Comparison of ENCODE assay signal across 35 mouse cellular contexts in the genomic region with DNA sequence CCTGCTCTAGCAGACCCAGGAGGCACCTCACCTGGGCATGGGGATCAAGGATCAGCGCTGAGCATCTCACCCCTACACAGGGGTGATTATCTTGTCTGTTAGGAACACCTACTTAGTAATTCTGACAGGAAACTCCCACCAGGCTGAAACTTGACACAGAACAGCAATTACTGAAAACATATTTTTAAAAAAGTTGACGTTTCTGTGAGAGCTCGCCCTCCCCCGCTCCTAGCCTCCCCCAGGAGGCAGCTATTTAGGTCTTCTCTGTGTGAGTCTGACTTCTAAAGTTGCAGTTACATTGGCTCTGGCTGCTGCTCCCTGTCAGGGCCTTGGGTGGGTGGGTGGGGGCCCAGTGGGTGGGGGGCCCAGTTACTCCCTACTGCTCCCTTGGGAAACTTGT. TPM values are rescaled to one million over a fixed set of nuclear protein-coding genes. Genes with fewer than 3 reads are reported as not detected.
A peak's percentile ranks its signal among the peaks of the same experiment; 100 is the strongest.
DNase-seq lines count a peak whose midpoint lies in the region; ATAC-seq and TF ChIP-seq lines count a peak whose summit lies in the region.
"Had no signal": no experiment of that assay in that cellular context is flagged by ENCODE, and none has a peak within 500 bp of the region (broad histone marks: within the 10 kb centered on the region; RNA-seq: fewer than 3 reads in every experiment).

No protein-coding gene starts in this region.

- no peaks in the 10 kb centered on the region for H3K27me3 ChIP-seq in embryonic facial prominence, embryonic 13.5 days
- peaks cover 4% of the 10 kb centered on the region; the same call in 1 of the 2 replicates for H3K27me3 ChIP-seq in embryonic facial prominence, embryonic 10.5 days (replicated peaks; ENCODE audit: low read depth, poor library complexity, severe bottlenecking)
- H3K27me3 ChIP-seq in forebrain, embryonic 14.5 days (replicated peaks; ENCODE audit: control insufficient read depth, insufficient read depth, low read length) = no peaks in the 10 kb centered on the region
- H3K27me3 ChIP-seq: embryonic facial prominence, embryonic 15.5 days; forebrain, embryonic 12.5 days; intestine, embryonic 15.5 days had no signal

- no peak for DNase-seq in embryonic facial prominence, embryonic 10.5 days (ENCODE audit: low spot score)
- DNase-seq in left cerebral cortex, adult 2 months (ENCODE audit: extremely low spot score in 1 of 2, low spot score in 2 of 2) = peak; percentile 45 to 48
- no peak for DNase-seq in left cerebral cortex, postnatal 4 days
- DNase-seq in brain, adult 2 months (ENCODE audit: low read depth, low spot score) = peak; percentile 79
- DNase-seq in left cerebral cortex, postnatal 25 days (ENCODE audit: low spot score in 2 of 2) = peak; percentile 50 to 84
- DNase-seq in spleen, adult 12 weeks (ENCODE audit: low spot score) = no peak
- no peak for DNase-seq in forebrain, embryonic 14.5 days (ENCODE audit: low spot score)
- DNase-seq: adrenal gland, postnatal 10 days; cerebellum, adult 11 months; cerebellum, adult 9-11 months; embryo, embryonic 11 days; gastrocnemius, postnatal 25 days; heart, adult 11 months; kidney, adult 2 months; kidney, postnatal 36 days; liver, embryonic 13.5 days; lung, adult 18-20 months; lung, postnatal 10 days; midbrain, embryonic 14.5 days had no signal

- H3K4me2 ChIP-seq in embryonic facial prominence, embryonic 13.5 days = no peak overlapping the region
- H3K4me2 ChIP-seq in forebrain, embryonic 14.5 days (ENCODE audit: low read length) = no peak overlapping the region
- H3K4me2 ChIP-seq: embryonic facial prominence, embryonic 15.5 days; forebrain, embryonic 12.5 days; heart, embryonic 15.5 days; intestine, embryonic 15.5 days; limb, embryonic 15.5 days; liver, embryonic 13.5 days had no signal

- H3K4me3 ChIP-seq in embryonic facial prominence, embryonic 13.5 days = no peak overlapping the region
- H3K4me3 ChIP-seq in embryonic facial prominence, embryonic 10.5 days = no peak overlapping the region
- H3K4me3 ChIP-seq in left cerebral cortex, adult 2 months = no peak overlapping the region
- H3K4me3 ChIP-seq in forebrain, embryonic 14.5 days (ENCODE audit: low read depth, low read length) = no peak overlapping the region
- H3K4me3 ChIP-seq: embryonic facial prominence, embryonic 15.5 days; forebrain, embryonic 12.5 days; heart, embryonic 10.5 days; heart, embryonic 15.5 days; intestine, embryonic 15.5 days; layer of hippocampus, adult 2 months; limb, embryonic 10.5 days; limb, embryonic 15.5 days; liver, embryonic 13.5 days had no signal

- 27% methylated on average over 4 of the region's 4 CpGs for WGBS in embryonic facial prominence, embryonic 13.5 days
- WGBS in embryonic facial prominence, embryonic 10.5 days = 49% methylated on average over 4 of the region's 4 CpGs
- 58% methylated on average over 4 of the region's 4 CpGs for WGBS in forebrain, embryonic 14.5 days

- H3K9me3 ChIP-seq in embryonic facial prominence, embryonic 13.5 days = no peaks in the 10 kb centered on the region
- no peaks in the 10 kb centered on the region for H3K9me3 ChIP-seq in embryonic facial prominence, embryonic 10.5 days
- H3K9me3 ChIP-seq in forebrain, embryonic 14.5 days (replicated peaks; ENCODE audit: control insufficient read depth, low read length) = no peaks in the 10 kb centered on the region
- H3K9me3 ChIP-seq: embryonic facial prominence, embryonic 15.5 days; forebrain, embryonic 12.5 days; heart, embryonic 10.5 days; heart, embryonic 15.5 days; intestine, embryonic 15.5 days; limb, embryonic 10.5 days; limb, embryonic 15.5 days; liver, embryonic 13.5 days had no signal

- peak overlapping the region; percentile 28; the same call in 1 of the 2 replicates for H3K9ac ChIP-seq in embryonic facial prominence, embryonic 13.5 days
- H3K9ac ChIP-seq in forebrain, embryonic 14.5 days (ENCODE audit: low read length) = no peak overlapping the region
- H3K9ac ChIP-seq: embryonic facial prominence, embryonic 15.5 days; forebrain, embryonic 12.5 days; heart, embryonic 15.5 days; intestine, embryonic 15.5 days; limb, embryonic 15.5 days; liver, embryonic 13.5 days had no signal

- no peaks in the 10 kb centered on the region for H3K36me3 ChIP-seq in embryonic facial prominence, embryonic 13.5 days
- H3K36me3 ChIP-seq in embryonic facial prominence, embryonic 10.5 days (replicated peaks) = no peaks in the 10 kb centered on the region
- no peaks in the 10 kb centered on the region for H3K36me3 ChIP-seq in forebrain, embryonic 14.5 days (ENCODE audit: control insufficient read depth, insufficient read depth, low read length)
- H3K36me3 ChIP-seq: embryonic facial prominence, embryonic 15.5 days; forebrain, embryonic 12.5 days; heart, embryonic 10.5 days; heart, embryonic 15.5 days; intestine, embryonic 15.5 days; limb, embryonic 10.5 days; limb, embryonic 15.5 days; liver, embryonic 13.5 days had no signal

- H3K27ac ChIP-seq in embryonic facial prominence, embryonic 13.5 days = no peak overlapping the region
- no peak overlapping the region for H3K27ac ChIP-seq in embryonic facial prominence, embryonic 10.5 days (replicated peaks)
- H3K27ac ChIP-seq in left cerebral cortex, adult 2 months = no peak overlapping the region
- no peak overlapping the region for H3K27ac ChIP-seq in forebrain, embryonic 14.5 days (ENCODE audit: low read depth, low read length)
- H3K27ac ChIP-seq: embryonic facial prominence, embryonic 15.5 days; forebrain, embryonic 12.5 days; heart, embryonic 10.5 days; heart, embryonic 15.5 days; intestine, embryonic 15.5 days; layer of hippocampus, adult 2 months; limb, embryonic 10.5 days; limb, embryonic 15.5 days; liver, embryonic 13.5 days; macrophage had no signal

- TF ChIP-seq CTCF in left cerebral cortex, adult 2 months (IDR thresholded peaks at IDR 0.05) = no peak

- no peak for ATAC-seq in embryonic facial prominence, embryonic 13.5 days (ENCODE audit: insufficient number of reproducible peaks, insufficient read depth, low FRiP score, low TSS enrichment, low read depth)
- no peak for ATAC-seq in forebrain, embryonic 14.5 days
- ATAC-seq: hindbrain, embryonic 16.5 days; intestine, embryonic 15.5 days had no signal

- intact Hi-C loops in left cerebral cortex, adult 2 months (cut with DNase I) = no loop called here
- intact Hi-C loops in left cerebral cortex, postnatal 4 days (cut with DNase I) = no loop called here
- intact Hi-C loops in left cerebral cortex, postnatal 25 days (cut with DNase I) = no loop called here

- peaks cover 9% of the 10 kb centered on the region; the same call in 1 of the 2 replicates for H3K4me1 ChIP-seq in embryonic facial prominence, embryonic 13.5 days
- peaks cover 15% of the 10 kb centered on the region for H3K4me1 ChIP-seq in embryonic facial prominence, embryonic 10.5 days
- no peaks in the 10 kb centered on the region for H3K4me1 ChIP-seq in forebrain, embryonic 14.5 days (ENCODE audit: control insufficient read depth, insufficient read depth, low read length)
- H3K4me1 ChIP-seq: embryonic facial prominence, embryonic 15.5 days; forebrain, embryonic 12.5 days; intestine, embryonic 15.5 days; limb, embryonic 15.5 days had no signal

RNA-seq across cellular contexts. Expression of gene Lrpap1, which starts 6.9 kb away (rescaled TPM):
- 109 and 145 TPM in 2 replicates for polyA plus RNA-seq in embryonic facial prominence, embryonic 13.5 days (2015; fragmentation: Nextera tagmentation; extraction: Ambion mirVana)
- polyA plus RNA-seq in embryonic facial prominence, embryonic 10.5 days (2016; fragmentation: Nextera tagmentation; extraction: Ambion mirVana) = 72.4 and 74.2 TPM in 2 replicates
- total RNA-seq in left cerebral cortex, adult 2 months (2021) = 100 to 1,000 TPM; 137 to 138 TPM
- total RNA-seq in left cerebral cortex, postnatal 4 days (2021) = 10 to 100 TPM; 73.4 to 83.3 TPM
- total RNA-seq in left cerebral cortex, postnatal 25 days (2021) = 100 to 1,000 TPM; 128 to 143 TPM
- polyA plus RNA-seq in forebrain, embryonic 14.5 days (2014; fragmentation: Nextera tagmentation; extraction: Ambion mirVana) = 162 and 169 TPM in 2 replicates

RNA-seq across cellular contexts. Expression of gene Dok7, which starts 55.9 kb away (rescaled TPM):
- 1.1 and 1.7 TPM in 2 replicates for polyA plus RNA-seq in embryonic facial prominence, embryonic 13.5 days (2015; fragmentation: Nextera tagmentation; extraction: Ambion mirVana)
- 0.34 and 0.35 TPM in 2 replicates for polyA plus RNA-seq in embryonic facial prominence, embryonic 10.5 days (2016; fragmentation: Nextera tagmentation; extraction: Ambion mirVana)
- 10 to 100 TPM; 22.3 to 26.0 TPM for total RNA-seq in left cerebral cortex, adult 2 months (2021)
- 10 to 100 TPM in 1 of 2 experiments, 1 to 10 TPM in 1; 9.4 to 10.3 TPM for total RNA-seq in left cerebral cortex, postnatal 4 days (2021)
- total RNA-seq in left cerebral cortex, postnatal 25 days (2021) = 10 to 100 TPM; 19.6 to 20.0 TPM
- 2.7 and 3.2 TPM in 2 replicates for polyA plus RNA-seq in forebrain, embryonic 14.5 days (2014; fragmentation: Nextera tagmentation; extraction: Ambion mirVana)
- total RNA-seq: CH12.LX; megakaryocyte-erythroid progenitor cell, adult 5-6 weeks; monocyte, adult 5-6 weeks; neutrophil, adult 5-6 weeks had no signal
- polyA plus RNA-seq: hindbrain, embryonic 11.5 days had no signal

Comparison
In these comparisons a context has a peak if more than half of its experiments do, and no peak if none do; other contexts are left out.
1. DNase-seq: peak in left cerebral cortex, adult 2 months (2 of 2), brain, adult 2 months (single experiment) and left cerebral cortex, postnatal 25 days (2 of 2); none in embryonic facial prominence, embryonic 10.5 days (single experiment), left cerebral cortex, postnatal 4 days (single experiment), spleen, adult 12 weeks (single experiment) and forebrain, embryonic 14.5 days (single experiment).